In the genomic region with DNA sequence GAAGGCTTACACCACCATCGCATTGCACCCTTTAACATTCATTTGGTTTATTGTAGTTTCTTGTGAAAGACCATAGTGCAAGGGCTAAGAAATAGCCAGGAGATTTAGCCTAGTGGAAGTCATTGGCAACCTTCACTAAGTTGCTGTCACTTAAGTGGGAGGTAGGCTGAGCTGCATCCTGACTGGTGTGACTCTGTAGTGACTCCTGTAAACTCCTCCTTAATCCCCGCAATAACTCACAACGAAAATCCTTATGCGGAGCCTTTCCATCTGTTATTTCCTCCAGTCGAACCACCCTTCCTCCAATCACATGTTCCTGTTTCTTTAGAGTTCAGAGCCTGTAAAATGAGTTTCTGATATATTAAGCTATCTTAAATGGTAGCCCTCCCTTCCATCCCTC, we compare ENCODE assay signal across 9 mouse cellular contexts. TPM values are rescaled to one million over a fixed set of nuclear protein-coding genes. Genes with fewer than 3 reads are reported as not detected.
DNase-seq lines count a peak whose midpoint lies in the region; ATAC-seq and TF ChIP-seq lines count a peak whose summit lies in the region.
"Had no signal": no experiment of that assay in that cellular context is flagged by ENCODE, and none has a peak within 500 bp of the region (broad histone marks: within the 10 kb centered on the region; RNA-seq: fewer than 3 reads in every experiment).

No protein-coding gene starts in this region.

- no peak for TF ChIP-seq EP300 in heart, adult 2 months (IDR thresholded peaks at IDR 0.05; ENCODE audit: insufficient read depth, low read depth, low read length)
- TF ChIP-seq EP300 in CH12.LX (IDR thresholded peaks at IDR 0.05; ENCODE audit: low read length), result no peak

- H3K27ac ChIP-seq in heart, adult 2 months, result peak overlapping the region; percentile 97
- peak overlapping the region; percentile 79 for H3K27ac ChIP-seq in CH12.LX (ENCODE audit: insufficient read depth, low read depth)
- H3K27ac ChIP-seq in limb, embryonic 12.5 days, result peak overlapping the region; percentile 100
- peak overlapping the region; percentile 100 for H3K27ac ChIP-seq in neural tube, embryonic 14.5 days (ENCODE audit: low read depth, low read length)

- peak overlapping the region; percentile 81 for H3K4me3 ChIP-seq in heart, adult 2 months
- H3K4me3 ChIP-seq in CH12.LX (replicated peaks in 1 of 3; ENCODE audit: low read depth in 2 of 3, low read length in 2 of 3, poor library complexity in 1 of 3), result peak overlapping the region; percentile 90 to 100 (median 94)
- H3K4me3 ChIP-seq in limb, embryonic 12.5 days (replicated peaks), result peak overlapping the region; percentile 82
- H3K4me3 ChIP-seq in neural tube, embryonic 14.5 days (ENCODE audit: low read depth, low read length), result peak overlapping the region; percentile 70

- H3K79me2 ChIP-seq in heart, adult 2 months (replicated peaks; ENCODE audit: control insufficient read depth, insufficient read depth, low read length), result peaks cover 9% of the 10 kb centered on the region; the same call in 1 of the 2 replicates
- H3K79me2 ChIP-seq in CH12.LX (replicated peaks; ENCODE audit: control insufficient read depth, extremely low read depth, insufficient read depth, poor library complexity, severe bottlenecking), result peaks cover 38% of the 10 kb centered on the region

- TF ChIP-seq RAD21 in CH12.LX (IDR thresholded peaks at IDR 0.05; ENCODE audit: low read depth, low read length), result no peak

- no peaks in the 10 kb centered on the region for H3K36me3 ChIP-seq in heart, adult 2 months (ENCODE audit: control insufficient read depth, insufficient read depth, low read length)
- H3K36me3 ChIP-seq in CH12.LX (replicated peaks in 1 of 2; ENCODE audit: control insufficient read depth in 1 of 2, insufficient read depth in 1 of 2, low read length in 1 of 2), result peaks cover 0 to 27% of the 10 kb centered on the region in 2 experiments
- H3K36me3 ChIP-seq in limb, embryonic 12.5 days, result peaks cover 10% of the 10 kb centered on the region
- no peaks in the 10 kb centered on the region for H3K36me3 ChIP-seq in neural tube, embryonic 14.5 days (ENCODE audit: control insufficient read depth, insufficient read depth, low read length)

- H3K9ac ChIP-seq in heart, adult 2 months (ENCODE audit: low read depth, low read length), result peak overlapping the region; percentile 45
- peak overlapping the region; percentile 90 for H3K9ac ChIP-seq in CH12.LX (ENCODE audit: insufficient read depth, low read depth)
- peak overlapping the region; percentile 92 for H3K9ac ChIP-seq in limb, embryonic 12.5 days (replicated peaks)
- peak overlapping the region; percentile 95 for H3K9ac ChIP-seq in neural tube, embryonic 14.5 days (replicated peaks; ENCODE audit: low read depth, low read length)

- 11% methylated on average over 5 of the region's 5 CpGs for WGBS in heart, adult 2 months
- WGBS in limb, embryonic 12.5 days, result 17% methylated on average over 5 of the region's 5 CpGs
- WGBS in neural tube, embryonic 14.5 days, result 23% methylated on average over 5 of the region's 5 CpGs

- dilution Hi-C loops in CH12.LX (cut with MboI; ENCODE audit: extremely low pct_ligation_motif_present, extremely low pct_unique_long_range_greater_than_20kb, low sequenced_read_pairs), result no loop called here

- no peak for TF ChIP-seq POLR2A in heart, adult 2 months (IDR thresholded peaks at IDR 0.05; ENCODE audit: insufficient read depth, low read depth, low read length)
- no peak for TF ChIP-seq POLR2A in CH12.LX (IDR thresholded peaks at IDR 0.05; ENCODE audit: low read depth, low read length)

- no peaks in the 10 kb centered on the region for H3K27me3 ChIP-seq in heart, adult 2 months (ENCODE audit: control insufficient read depth, insufficient read depth, low read length)
- no peaks in the 10 kb centered on the region for H3K27me3 ChIP-seq in CH12.LX (replicated peaks)
- no peaks in the 10 kb centered on the region for H3K27me3 ChIP-seq in limb, embryonic 12.5 days
- no peaks in the 10 kb centered on the region for H3K27me3 ChIP-seq in neural tube, embryonic 14.5 days (ENCODE audit: control insufficient read depth, insufficient read depth, low read length)
- H3K27me3 ChIP-seq: Patski had no signal

- no peak for TF ChIP-seq CTCF in heart, adult 2 months (IDR thresholded peaks at IDR 0.05)
- no peak for TF ChIP-seq CTCF in CH12.LX (conservative IDR thresholded peaks at IDR 0.05 in 1 of 2, IDR thresholded peaks at IDR 0.05 in 1 of 2; ENCODE audit: low read depth in 2 of 2, low read length in 2 of 2)

- H3K4me2 ChIP-seq in CH12.LX (ENCODE audit: insufficient read depth, low read depth, poor library complexity, severe bottlenecking), result peak overlapping the region; percentile 70
- H3K4me2 ChIP-seq in limb, embryonic 12.5 days, result peak overlapping the region; percentile 72
- peak overlapping the region; percentile 78 for H3K4me2 ChIP-seq in neural tube, embryonic 14.5 days (ENCODE audit: low read depth, low read length)

- H3K9me3 ChIP-seq in CH12.LX (replicated peaks; ENCODE audit: low read length), result no peaks in the 10 kb centered on the region
- no peaks in the 10 kb centered on the region for H3K9me3 ChIP-seq in limb, embryonic 12.5 days
- no peaks in the 10 kb centered on the region for H3K9me3 ChIP-seq in neural tube, embryonic 14.5 days (ENCODE audit: control insufficient read depth, low read length)

- peak; percentile 25; the same call in 1 of the 2 replicates for ATAC-seq in erythroid progenitor cell, adult 5-6 weeks (replicated peaks; ENCODE audit: low FRiP score, poor library complexity, severe bottlenecking)
- ATAC-seq in limb, embryonic 12.5 days (ENCODE audit: insufficient number of reproducible peaks, insufficient read depth, low FRiP score, low TSS enrichment, low read depth), result peak; percentile 32
- 0 out of 2 replicates have a peak, but pooled peaks have one; percentile 9 for ATAC-seq in neural tube, embryonic 14.5 days (ENCODE audit: low read depth)

- intact Hi-C loops in heart, adult 2 months (cut with DNase I), result loop anchor here (5.0 kb wide), 1 partner anchor 177 kb away; the partner anchor contains the start of gene Micu1

- in situ Hi-C loops in CH12.LX (cut with MboI; ENCODE audit: low pct_ligation_motif_present, low pct_unique_long_range_greater_than_20kb, low sequenced_read_pairs), result no loop called here

- DNase-seq in heart, adult 2 months, result no peak
- DNase-seq in heart, adult 8-10 months (ENCODE audit: low spot score), result no peak
- no peak for DNase-seq in CH12.LX (ENCODE audit: extremely low read depth)
- no peak for DNase-seq in urinary bladder, postnatal 14 days (ENCODE audit: low spot score)
- no peak for DNase-seq in c-Kit-positive CD71-positive TER-119-positive erythroid progenitor cells, embryonic 14.5 days (ENCODE audit: low spot score)

- peaks cover 4% of the 10 kb centered on the region for H3K4me1 ChIP-seq in heart, adult 2 months (ENCODE audit: control insufficient read depth, insufficient read depth, low read length)
- H3K4me1 ChIP-seq in CH12.LX (ENCODE audit: control insufficient read depth in 1 of 2, insufficient read depth in 2 of 2), result peaks cover 5 to 37% of the 10 kb centered on the region in 2 experiments; a peak in 3 of 4 replicates
- peaks cover 12% of the 10 kb centered on the region for H3K4me1 ChIP-seq in limb, embryonic 12.5 days (replicated peaks)
- H3K4me1 ChIP-seq in neural tube, embryonic 14.5 days (ENCODE audit: control insufficient read depth, insufficient read depth, low read length), result peaks cover 14% of the 10 kb centered on the region

TF ChIP-seq in CH12.LX, 34 proteins besides CTCF, POLR2A, EP300 and RAD21:
- TF ChIP-seq JUN (IDR thresholded peaks at IDR 0.05; ENCODE audit: insufficient read depth, low read depth, low read length), result no peak
- no peak for TF ChIP-seq ZNF384 (IDR thresholded peaks at IDR 0.05; ENCODE audit: low read depth, low read length)
- TF ChIP-seq PAX5 (IDR thresholded peaks at IDR 0.05; ENCODE audit: low read length), result no peak
- TF ChIP-seq GABPA (IDR thresholded peaks at IDR 0.05; ENCODE audit: insufficient replicate concordance, low read depth, low read length), result no peak
- no peak for TF ChIP-seq RCOR1 (conservative IDR thresholded peaks at IDR 0.05; ENCODE audit: low read depth, low read length)
- no peak for TF ChIP-seq MAFK (IDR thresholded peaks at IDR 0.05; ENCODE audit: insufficient replicate concordance, low read length)
- TF ChIP-seq SMC3 (IDR thresholded peaks at IDR 0.05; ENCODE audit: low read depth, low read length), result no peak
- no peak for TF ChIP-seq ZC3H11A (IDR thresholded peaks at IDR 0.05; ENCODE audit: low read depth, low read length)
- TF ChIP-seq KAT2A (IDR thresholded peaks at IDR 0.05; ENCODE audit: insufficient replicate concordance, low read length), result no peak
- TF ChIP-seq CHD2 (IDR thresholded peaks at IDR 0.05; ENCODE audit: low read length), result no peak
- TF ChIP-seq USF1 (IDR thresholded peaks at IDR 0.05; ENCODE audit: low read depth, low read length), result no peak

RNA-seq across cellular contexts. Expression of gene Dnajb12, which starts 0.5 kb away (rescaled TPM):
- total RNA-seq in heart, adult 2 months (2021), result 10 to 100 TPM; 36.8 to 45.4 TPM
- polyA plus RNA-seq in heart, adult 2 months (2012; rRNA removed), result 32.9 and 39.2 TPM in 2 replicates
- total RNA-seq in heart, adult 8-10 months (2022), result 10 to 100 TPM; 38.1 to 44.8 (median 44.4) TPM
- 17.0 and 21.5 TPM in 2 replicates for total RNA-seq in CH12.LX (2012; rRNA removed)
- total RNA-seq in CH12.LX (2014; rRNA removed), result 13.1 and 13.9 TPM in 2 replicates
- 30.3 and 35.9 TPM in 2 replicates for polyA plus RNA-seq in CH12.LX (2012; ENCODE audit: insufficient read length, low read depth)
- 27.2 and 34.2 TPM in 2 replicates for total RNA-seq in erythroid progenitor cell, adult 5-6 weeks (2015; ENCODE audit: low replicate concordance)
- total RNA-seq in erythroid progenitor cell, adult 5-6 weeks (2017; ENCODE audit: low replicate concordance), result 30.4 and 32.7 TPM in 2 replicates
- 17.6 and 20.7 TPM in 2 replicates for polyA plus RNA-seq in limb, embryonic 12.5 days (2016; fragmentation: Nextera tagmentation; extraction: Ambion mirVana)
- 22.5 and 23.0 TPM in 2 replicates for polyA plus RNA-seq in neural tube, embryonic 14.5 days (2014; fragmentation: Nextera tagmentation; extraction: Ambion mirVana)

Comparison
In these comparisons a context has a peak if more than half of its experiments do, and no peak if none do; other contexts are left out.
1. H3K9ac ChIP-seq: peak in every context shown above with its lines; median percentile 95 in neural tube, embryonic 14.5 days; 92 in limb, embryonic 12.5 days; 90 in CH12.LX; 45 in heart, adult 2 months.